Mouse (Mus musculus): ENCODE results near the gene Fbxo34.
A peak's percentile ranks its signal among the peaks of the same experiment; 100 is the strongest.
"Not testable (repeated sequence)": the region's sequence is repeated elsewhere in the genome, so short reads cannot be mapped to it uniquely, and the experiment has no call there.

The Fbxo34 gene

DNA sequence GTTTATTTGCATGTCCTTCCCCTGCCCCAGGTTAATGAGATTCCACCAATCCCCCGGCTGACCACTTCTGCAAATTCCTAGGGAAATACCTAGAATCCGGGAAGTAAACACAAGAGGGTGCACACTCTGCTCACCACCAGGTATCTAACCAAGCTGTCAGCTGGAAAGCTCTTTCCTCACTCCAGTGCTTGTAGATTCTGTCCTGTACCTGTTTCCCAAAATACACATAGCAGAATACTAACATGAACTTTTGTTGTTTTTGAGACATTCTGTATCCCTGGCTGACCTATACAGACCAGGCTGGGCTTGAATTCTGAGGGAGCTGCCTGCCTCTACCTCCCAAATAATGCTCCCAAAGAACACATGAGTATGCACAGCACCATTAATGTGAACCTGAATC, 110.5 kb downstream of the Fbxo34 start:
- no peak for DNase-seq (ENCODE audit: low read depth, low spot score)

GRCm38 (mm10) chr14:47562530-47562929, 112.3 kb downstream of the Fbxo34 start:
- DNase-seq (ENCODE audit: low read depth, low spot score): no peak

- DNase-seq (ENCODE audit: low read depth, low spot score): no peak
These were observed 112.9 kb downstream of the Fbxo34 start for GRCm38 (mm10) chr14:47563106-47563505.

DNA sequence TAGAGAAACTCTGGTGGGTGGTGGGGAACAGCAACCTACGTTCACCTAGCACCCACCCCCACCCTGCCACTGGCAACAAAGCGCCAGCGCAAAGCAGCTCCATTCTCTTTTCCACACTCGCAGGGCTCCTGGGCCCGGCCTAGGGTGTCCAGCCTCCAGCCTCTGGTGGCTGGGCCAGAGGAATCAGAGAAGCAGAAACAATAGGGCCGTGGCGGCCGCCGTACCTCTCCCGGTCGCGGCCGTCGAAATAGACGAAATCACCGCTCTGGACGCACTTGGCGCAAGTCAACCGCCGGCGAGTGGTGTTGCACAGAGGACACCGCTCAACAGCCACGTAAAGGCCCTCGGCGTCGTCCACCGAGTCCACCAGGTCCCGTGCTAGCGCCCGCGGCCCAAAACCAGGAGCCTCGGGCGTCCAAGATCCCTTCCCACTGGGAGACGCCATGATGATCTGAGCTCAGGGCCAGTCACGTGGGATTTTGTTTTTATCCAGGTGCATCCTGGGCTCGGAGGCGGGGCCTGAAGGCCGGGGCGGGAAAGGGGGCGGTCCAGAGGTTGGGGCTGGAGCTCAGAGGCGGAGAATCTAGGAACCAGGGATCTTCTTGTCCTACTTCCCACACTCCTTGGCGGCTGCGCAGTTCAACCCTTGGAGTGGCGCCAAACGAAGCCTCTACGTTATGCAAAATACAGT, 117.9 kb downstream of the Fbxo34 start:
- DNase-seq (ENCODE audit: low read depth, low spot score): peak; percentile 99

GRCm38 (mm10) chr14:47570549-47570948, 120.3 kb downstream of the Fbxo34 start, which contains the start of gene Atg14:
Atg14 (minus strand) TSS chr14:47570649.
- DNase-seq (ENCODE audit: low read depth, low spot score): not testable (repeated sequence)

DNA sequence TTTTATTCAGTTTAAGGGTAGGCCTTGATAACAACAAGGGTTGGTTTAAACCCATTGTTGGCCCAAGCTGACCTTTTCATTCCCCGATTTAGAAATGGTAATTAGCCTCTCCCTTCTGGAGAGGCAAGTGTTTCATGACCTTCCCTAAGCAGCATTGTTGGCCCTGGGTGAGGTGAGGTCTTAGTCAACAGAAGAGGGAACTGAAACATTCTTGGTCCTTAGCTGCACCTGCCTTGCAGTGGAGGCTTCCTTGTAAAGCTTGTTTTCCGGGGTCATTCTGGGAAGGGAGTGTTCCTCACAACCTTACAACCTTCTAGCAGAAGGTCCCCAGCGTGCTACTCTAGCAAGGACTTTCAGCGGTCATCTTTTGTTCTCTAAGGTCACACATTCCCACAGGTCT, 122.5 kb downstream of the Fbxo34 start:
- peak; percentile 97 for DNase-seq (ENCODE audit: low read depth, low spot score)

GRCm38 (mm10) chr14:47574721-47575120, 124.5 kb downstream of the Fbxo34 start:
- DNase-seq (ENCODE audit: low read depth, low spot score): peak; percentile 92

DNA sequence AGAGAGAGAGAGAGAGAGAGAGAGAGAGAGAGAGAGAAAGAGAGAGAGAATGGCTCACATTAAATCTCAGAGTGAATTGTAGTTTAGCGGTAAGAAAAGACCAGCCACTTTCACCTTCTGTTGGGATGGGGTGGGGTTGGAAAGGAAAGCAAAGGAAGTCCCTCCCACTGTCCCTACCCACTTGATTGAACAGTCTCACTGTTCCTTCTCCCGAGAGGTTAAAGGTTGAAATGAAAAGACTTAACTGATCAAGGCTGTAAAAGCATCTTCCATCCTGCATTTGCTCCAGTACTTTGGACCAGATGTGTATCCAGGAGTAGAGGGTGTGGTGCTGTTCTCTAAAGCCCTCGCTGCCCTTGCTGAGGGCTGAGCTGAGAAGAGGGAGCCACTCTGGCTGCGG, 126.5 kb downstream of the Fbxo34 start:
- DNase-seq (ENCODE audit: low read depth, low spot score): peak; percentile 81

DNA sequence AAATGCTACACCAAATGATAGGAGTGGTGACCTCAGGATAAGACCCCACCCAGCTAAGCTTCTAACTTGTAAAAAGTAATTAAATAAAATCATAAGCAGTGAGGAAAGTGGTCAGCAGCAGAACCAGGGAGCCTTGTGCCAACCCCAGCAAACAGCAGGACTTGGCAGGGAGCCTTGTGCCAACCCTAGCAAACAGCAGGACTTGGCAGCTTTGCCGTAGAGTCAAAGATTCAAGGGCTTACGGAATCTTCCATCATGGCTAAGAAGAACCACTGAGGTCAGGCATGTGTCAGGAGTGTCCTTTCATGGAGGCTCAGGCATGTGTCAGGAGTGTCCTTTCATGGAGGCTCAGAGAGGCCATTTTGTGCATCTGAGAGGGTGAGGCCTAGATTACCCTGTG, 127.9 kb downstream of the Fbxo34 start:
- DNase-seq (ENCODE audit: low read depth, low spot score): no peak

DNA sequence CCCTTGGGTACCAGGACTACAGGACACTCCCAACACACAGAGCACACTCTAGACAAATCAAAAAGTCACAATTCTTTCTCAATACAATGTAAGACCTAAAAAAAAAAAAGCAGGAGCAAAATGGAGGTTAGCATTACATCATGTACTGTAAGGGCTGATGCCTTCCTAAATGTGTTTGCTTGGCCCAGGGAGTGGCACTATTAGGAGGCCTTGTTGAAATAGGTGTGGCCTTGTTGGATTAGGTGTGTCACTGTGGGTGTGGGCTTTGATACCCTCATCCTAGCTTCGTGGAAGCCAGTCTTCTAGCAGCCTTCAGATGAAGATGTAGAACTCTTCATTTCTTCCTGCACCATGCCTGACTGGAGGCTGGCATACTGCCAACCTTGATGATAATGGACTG, 131.1 kb downstream of the Fbxo34 start:
- DNase-seq (ENCODE audit: low read depth, low spot score): no peak
